Mouse (Mus musculus) c-Kit-positive CD71-positive TER-119-positive erythroid progenitor cells, embryonic 14.5 days (primary cell): ENCODE results near the gene Cabp1.
"Not testable (repeated sequence)": the region's sequence is repeated elsewhere in the genome, so short reads cannot be mapped to it uniquely, and the experiment has no call there.

Experiments
- DNase-seq: peaks from one replicate; pipeline ENCODE4 v3.0.0-alpha.2; 2013; ENCODE audit warnings: low spot score

The Cabp1 gene

GRCm38 (mm10) chr5:115150991-115151390 lies 43.2 kb downstream of the Cabp1 start:
- no peak for DNase-seq

GRCm38 (mm10) chr5:115149675-115150459 lies 44.3 kb downstream of the Cabp1 start:
- no peak for DNase-seq

- not testable (repeated sequence) for DNase-seq
Observed at GRCm38 (mm10) chr5:115148872-115149271, 45.3 kb downstream of the Cabp1 start.

- DNase-seq: no peak
Observed at GRCm38 (mm10) chr5:115148378-115148777, 45.8 kb downstream of the Cabp1 start.

- no peak for DNase-seq
Observed at GRCm38 (mm10) chr5:115147388-115147787, 46.8 kb downstream of the Cabp1 start.

GRCm38 (mm10) chr5:115146747-115147130 lies 47.4 kb downstream of the Cabp1 start:
- no peak for DNase-seq

- DNase-seq: no peak
Observed at GRCm38 (mm10) chr5:115145976-115146746, 48.0 kb downstream of the Cabp1 start.

GRCm38 (mm10) chr5:115145253-115145968 lies 48.8 kb downstream of the Cabp1 start:
- DNase-seq: no peak

- DNase-seq: no peak
Observed at GRCm38 (mm10) chr5:115144471-115144870, 49.7 kb downstream of the Cabp1 start.

GRCm38 (mm10) chr5:115143552-115143951 lies 50.6 kb downstream of the Cabp1 start:
- no peak for DNase-seq

GRCm38 (mm10) chr5:115142166-115142697 lies 51.9 kb downstream of the Cabp1 start:
- DNase-seq: no peak

- DNase-seq: no peak
Observed at GRCm38 (mm10) chr5:115140726-115141125, 53.5 kb downstream of the Cabp1 start.

GRCm38 (mm10) chr5:115139124-115139523 lies 55.1 kb downstream of the Cabp1 start:
- no peak for DNase-seq

- DNase-seq: peak; percentile 86
Observed at GRCm38 (mm10) chr5:115134234-115135165, 59.7 kb downstream of the Cabp1 start, which contains the start of gene Unc119b. Unc119b (minus strand) TSS chr5:115134975.

GRCm38 (mm10) chr5:115133358-115134066 lies 60.7 kb downstream of the Cabp1 start:
- DNase-seq: no peak

GRCm38 (mm10) chr5:115132465-115132864 lies 61.7 kb downstream of the Cabp1 start:
- DNase-seq: no peak

- no peak for DNase-seq
Observed at GRCm38 (mm10) chr5:115129328-115129727, 64.9 kb downstream of the Cabp1 start.

- no peak for DNase-seq
Observed at GRCm38 (mm10) chr5:115127421-115128179, 66.6 kb downstream of the Cabp1 start.

GRCm38 (mm10) chr5:115126578-115127312 lies 67.4 kb downstream of the Cabp1 start:
- no peak for DNase-seq
